Mouse (Mus musculus) small intestine, adult 2 months (tissue): Measurements from ENCODE around the gene Hdac4. TPM values are rescaled to one million over a fixed set of nuclear protein-coding genes. Genes with fewer than 3 reads are reported as not detected.

ENCODE experiments used
- H3K27ac ChIP-seq: fragments of 200-500 bp; 2 replicates; pipeline ENCODE4 v1.5.1; 2012; ENCODE audit warnings: low read depth, low read length, control low read depth, inconsistent platforms; ENCODE audit not compliant: insufficient read depth
- H3K27me3 ChIP-seq: fragments of 200-500 bp; 2 replicates; pipeline ENCODE4 v1.6.1; 2012; ENCODE audit warnings: mild to moderate bottlenecking, moderate library complexity, low read length, inconsistent platforms; ENCODE audit not compliant: control insufficient read depth, insufficient read depth
- H3K36me3 ChIP-seq: fragments of 200-500 bp; 2 replicates; pipeline ENCODE4 v1.6.1; 2012; ENCODE audit warnings: mild to moderate bottlenecking, low read length, control low read depth, inconsistent platforms; ENCODE audit not compliant: control insufficient read depth, insufficient read depth
- H3K4me1 ChIP-seq: fragments of 200-500 bp; 2 replicates; pipeline ENCODE4 v1.6.1; 2012; ENCODE audit warnings: low read length, inconsistent platforms, mixed read lengths; ENCODE audit not compliant: control insufficient read depth, insufficient read depth, insufficient read length
- H3K4me3 ChIP-seq: fragments of 200-500 bp; 2 replicates; pipeline ENCODE4 v1.5.1; 2012; ENCODE audit warnings: low read depth, mild to moderate bottlenecking, control low read depth, inconsistent platforms, low read length, moderate library complexity
- CTCF ChIP-seq: fragments of 200-500 bp; IDR thresholded peaks from 2 replicates; pipeline ENCODE4 v1.5.1; 2012; ENCODE audit warnings: low read depth, mild to moderate bottlenecking, control low read depth, inconsistent platforms, low read length, moderate library complexity, mixed read lengths; ENCODE audit not compliant: insufficient replicate concordance, insufficient read length; ENCODE audit errors: extremely low read depth
- POLR2A ChIP-seq: fragments of 200-500 bp; IDR thresholded peaks from 2 replicates; pipeline ENCODE4 v1.6.1; 2012; ENCODE audit warnings: low read depth, mild to moderate bottlenecking, control low read depth, inconsistent platforms, low read length, moderate library complexity
- WGBS: fragments of 180-500 bp; shearing (Covaris S2); methylation state at CpG from one replicate; pipeline ENCODE4 v1.1.7; 2018; 5-methylcytosine and 5-hydroxymethylcytosine counted together
- polyA plus RNA-seq: library from polyadenylated mRNA; depleted of rRNA; stranded (reverse); fragments of >200 nt; gene quantifications from 2 replicates; pipeline ENCODE4 v1.2.3, GENCODE M21; 2012

Gene Hdac4
- polyA plus RNA-seq, 1 experiment, result 21.0 TPM

DNA sequence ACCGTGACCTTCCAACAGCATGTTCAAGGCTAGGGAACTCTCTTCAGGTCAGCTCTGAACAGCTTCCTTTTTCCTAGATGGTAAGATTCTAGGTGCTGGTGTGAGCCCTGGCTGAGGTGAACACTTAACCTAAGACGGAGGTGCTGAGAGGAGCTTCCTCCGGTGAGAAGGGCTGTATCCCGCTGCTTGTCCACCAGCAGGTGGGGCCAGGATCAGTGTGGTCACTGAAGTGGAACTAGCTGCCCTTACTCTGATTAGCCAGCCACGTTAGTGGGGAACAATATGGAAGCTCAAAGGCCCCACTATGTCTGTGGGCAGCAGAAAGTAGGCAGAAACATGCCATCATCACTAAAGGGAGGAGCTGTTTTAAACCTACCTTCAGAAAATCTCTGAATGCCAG is 204.6 kb downstream of the Hdac4 start:
- Histone ChIP-seq H3K27ac (no peak overlapping the region), H3K4me3 (no peak overlapping the region), H3K27me3 (no peaks in the 10 kb centered on the region), H3K4me1 (peaks cover 7% of the 10 kb centered on the region; the same call in 1 of the 2 replicates), H3K36me3 (peaks cover 53% of the 10 kb centered on the region)
- 90% methylated on average over 5 of the region's 5 CpGs for WGBS
- TF ChIP-seq CTCF, result no peak

DNA sequence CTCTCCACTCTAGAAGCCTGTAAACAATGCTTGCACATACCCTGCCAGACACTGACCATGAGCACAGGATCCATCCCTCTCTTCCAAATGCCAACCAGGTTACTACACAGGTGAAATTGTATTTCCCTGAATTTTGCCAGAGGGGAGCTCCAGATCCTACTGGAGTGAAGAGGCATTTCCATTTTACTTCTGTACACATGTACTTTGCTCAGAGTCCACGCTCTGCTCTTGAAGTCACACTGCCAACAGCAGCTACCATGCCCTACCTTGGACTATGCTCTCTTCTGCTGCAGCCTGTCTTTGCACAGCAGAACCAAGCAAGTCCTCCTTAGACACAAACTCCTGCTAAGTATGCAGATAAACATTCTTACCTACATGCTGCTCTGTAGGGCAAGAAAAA is 206.6 kb downstream of the Hdac4 start:
- no peak overlapping the region for H3K27ac ChIP-seq
- H3K36me3 ChIP-seq, result peaks cover 56% of the 10 kb centered on the region
- TF ChIP-seq CTCF (no peak), POLR2A (no peak)
- 33% methylated on average over 1 of the region's 1 CpGs for WGBS
- H3K4me3 ChIP-seq, result no peak overlapping the region
- H3K27me3 ChIP-seq, result no peaks in the 10 kb centered on the region
- peaks cover 7% of the 10 kb centered on the region; the same call in 1 of the 2 replicates for H3K4me1 ChIP-seq

DNA sequence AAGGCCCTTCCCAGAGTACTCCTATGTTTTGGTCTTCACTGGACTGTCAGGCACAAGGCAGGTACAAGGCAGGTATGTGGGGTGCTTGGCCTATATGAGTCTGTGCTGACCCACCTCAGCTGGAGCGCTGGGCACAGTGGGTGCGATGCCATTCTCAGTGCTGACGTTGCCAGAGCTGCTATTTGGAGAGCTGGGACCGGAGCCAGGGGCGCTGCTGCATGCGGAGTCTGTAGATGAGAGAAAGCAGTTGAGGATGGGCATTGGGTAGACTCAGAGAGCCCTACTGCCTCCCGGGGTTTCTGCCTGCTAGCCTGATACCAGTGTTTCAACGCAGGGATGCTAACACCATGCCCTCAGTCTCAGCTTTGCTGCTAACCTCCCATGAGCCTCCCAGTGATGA is 208.1 kb downstream of the Hdac4 start:
- Histone ChIP-seq H3K27me3 (no peaks in the 10 kb centered on the region), H3K4me3 (no peak overlapping the region), H3K4me1 (peaks cover 7% of the 10 kb centered on the region; the same call in 1 of the 2 replicates), H3K36me3 (peaks cover 58% of the 10 kb centered on the region), H3K27ac (no peak overlapping the region)
- WGBS, result 94% methylated on average over 8 of the region's 8 CpGs
- no peak for TF ChIP-seq POLR2A
- no peak for TF ChIP-seq CTCF

DNA sequence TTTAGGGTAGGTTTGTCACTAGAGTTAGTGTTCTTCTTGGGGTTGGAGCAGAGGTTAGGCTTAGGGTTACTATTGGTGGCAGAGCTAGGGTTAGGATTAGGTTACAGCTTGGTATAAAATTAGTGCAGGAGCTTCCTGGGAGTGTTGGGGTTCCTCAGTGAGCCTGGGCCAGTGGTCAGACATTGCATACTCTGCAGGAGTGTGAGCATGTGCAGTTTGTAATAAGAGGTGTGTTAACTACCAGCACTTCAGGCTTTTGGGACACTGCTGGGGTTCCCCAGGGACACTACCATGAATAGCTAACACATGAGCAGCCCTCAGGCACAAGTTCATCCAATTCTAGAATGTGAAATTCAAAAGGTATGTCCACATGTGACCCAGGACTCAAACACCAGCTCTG is 209.7 kb downstream of the Hdac4 start:
- TF ChIP-seq POLR2A, result no peak
- TF ChIP-seq CTCF, result no peak
- Histone ChIP-seq H3K4me3 (no peak overlapping the region), H3K36me3 (peaks cover 59% of the 10 kb centered on the region), H3K27me3 (no peaks in the 10 kb centered on the region), H3K27ac (no peak overlapping the region), H3K4me1 (peaks cover 7% of the 10 kb centered on the region; the same call in 1 of the 2 replicates)

DNA sequence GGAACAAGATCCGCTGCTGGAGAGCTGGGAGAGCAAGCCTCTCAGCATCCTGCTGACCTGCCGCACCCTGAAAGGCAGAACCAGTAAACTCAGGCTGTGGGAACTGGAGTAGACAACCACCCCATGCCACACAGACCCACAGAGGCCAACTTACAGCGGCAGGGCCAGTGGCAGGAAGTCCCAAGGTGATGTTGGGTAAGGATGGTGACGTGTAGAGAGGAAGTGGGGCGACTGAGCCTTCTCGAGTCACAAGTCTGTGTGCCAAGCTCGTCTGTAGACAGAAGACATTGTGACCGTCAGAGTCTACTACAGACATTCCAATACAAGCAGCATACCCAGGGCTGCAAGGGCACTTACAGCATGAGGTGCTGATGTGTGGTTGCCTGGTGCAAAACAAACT is 211.0 kb downstream of the Hdac4 start:
- peaks cover 60% of the 10 kb centered on the region for H3K36me3 ChIP-seq

DNA sequence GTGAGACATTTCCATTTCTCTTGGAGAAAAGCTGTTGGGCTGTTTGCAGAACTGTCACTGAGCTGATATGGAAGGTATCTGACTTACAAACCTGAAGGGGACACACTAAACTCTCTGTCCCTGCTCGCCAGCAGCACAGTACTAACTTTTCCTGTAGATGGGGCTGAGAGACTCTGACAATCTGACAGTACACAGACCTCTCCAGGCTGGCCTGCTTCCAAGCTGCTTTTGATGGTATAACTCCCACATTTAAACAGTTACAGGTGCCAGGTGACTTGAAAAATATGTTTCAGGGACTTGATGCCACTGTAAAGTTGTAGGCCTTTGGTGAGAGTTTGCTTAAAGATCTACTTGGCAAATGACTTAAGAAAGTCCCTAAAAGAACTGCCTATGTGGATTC is 214.1 kb downstream of the Hdac4 start:
- no peak overlapping the region for H3K4me3 ChIP-seq
- H3K27ac ChIP-seq, result no peak overlapping the region
- no peaks in the 10 kb centered on the region for H3K4me1 ChIP-seq
- WGBS, result 71% methylated on average over 1 of the region's 1 CpGs
- no peak for TF ChIP-seq CTCF
- H3K36me3 ChIP-seq, result peaks cover 52% of the 10 kb centered on the region
- H3K27me3 ChIP-seq, result no peaks in the 10 kb centered on the region

More for the DNA sequence above, 211.0 kb downstream of the Hdac4 start:
- no peak overlapping the region for H3K4me3 ChIP-seq
- no peak for TF ChIP-seq CTCF
- TF ChIP-seq POLR2A, result no peak
- no peaks in the 10 kb centered on the region for H3K27me3 ChIP-seq
- peaks cover 7% of the 10 kb centered on the region; the same call in 1 of the 2 replicates for H3K4me1 ChIP-seq
- WGBS, result 81% methylated on average over 8 of the region's 8 CpGs
- H3K27ac ChIP-seq, result no peak overlapping the region

DNA sequence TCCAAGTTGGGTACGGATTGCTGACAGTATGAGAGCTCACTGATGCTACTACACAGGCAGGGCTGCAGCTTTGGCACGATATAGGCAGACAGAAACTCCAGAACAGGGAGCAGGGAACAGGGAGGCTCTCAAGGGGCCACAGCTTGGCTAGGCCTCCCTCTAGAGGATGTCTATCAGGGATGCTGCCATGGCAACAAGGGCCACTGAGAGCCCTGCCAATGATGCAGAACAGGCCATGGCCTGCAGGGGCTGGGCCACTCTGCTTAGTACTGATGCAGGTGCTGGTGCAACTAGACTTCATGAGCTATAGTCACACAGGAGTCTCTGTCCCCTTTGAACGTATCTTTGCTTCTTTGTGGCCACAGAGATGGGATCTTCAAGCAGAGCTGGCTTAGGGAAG is 217.1 kb downstream of the Hdac4 start:
- Histone ChIP-seq H3K27ac (no peak overlapping the region), H3K4me3 (no peak overlapping the region), H3K36me3 (peaks cover 53% of the 10 kb centered on the region), H3K4me1 (no peaks in the 10 kb centered on the region), H3K27me3 (no peaks in the 10 kb centered on the region)
- TF ChIP-seq POLR2A, result no peak
- TF ChIP-seq CTCF, result no peak
- WGBS, result 83% methylated on average over 3 of the region's 3 CpGs

DNA sequence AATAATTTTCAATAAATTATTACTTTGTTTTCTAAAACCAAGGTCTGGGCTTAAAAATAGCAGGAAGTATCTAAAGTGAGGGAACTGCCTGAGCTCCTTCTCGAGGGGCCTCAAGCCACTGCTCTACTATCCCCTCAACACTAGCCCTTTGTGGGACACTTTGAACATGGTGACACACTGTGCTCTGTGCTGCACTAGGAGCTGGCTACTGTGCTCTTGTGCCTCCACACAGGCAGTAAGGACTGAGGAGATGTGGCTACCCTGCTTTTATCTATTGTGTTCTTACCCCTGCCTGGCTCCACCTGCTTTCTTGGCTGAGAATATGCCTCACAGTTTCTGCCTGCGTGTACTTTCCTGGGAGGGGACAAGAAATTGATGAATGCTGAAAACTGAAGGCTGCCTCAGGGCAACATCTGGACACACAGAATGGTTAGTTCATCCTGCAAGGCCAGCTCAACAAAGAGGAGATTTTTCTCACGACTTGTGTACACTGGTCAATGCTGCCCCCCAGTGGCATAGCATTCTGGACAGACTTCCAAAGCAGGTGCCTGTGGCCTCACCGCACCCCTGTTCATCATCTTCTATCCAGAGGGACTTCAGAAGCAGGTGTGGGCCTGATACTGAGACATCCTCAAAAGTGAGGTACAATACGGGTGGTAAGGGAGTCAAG is 226.7 kb downstream of the Hdac4 start:
- no peaks in the 10 kb centered on the region for H3K4me1 ChIP-seq
- no peaks in the 10 kb centered on the region for H3K27me3 ChIP-seq
- TF ChIP-seq CTCF, result peak; percentile 30; the same call in 1 of the 2 replicates
- TF ChIP-seq POLR2A, result no peak
- no peak overlapping the region for H3K4me3 ChIP-seq
- no peak overlapping the region for H3K27ac ChIP-seq
- WGBS, result 66% methylated on average over 5 of the region's 5 CpGs
- H3K36me3 ChIP-seq, result peaks cover 68% of the 10 kb centered on the region
